Comparison of ENCODE assay signal across 9 mouse cellular contexts in genomic region chr7:44898607-44899006, GRCm38 (mm10). TPM values are rescaled to one million over a fixed set of nuclear protein-coding genes. Genes with fewer than 3 reads are reported as not detected.
DNase-seq lines count a peak whose midpoint lies in the region; ATAC-seq and TF ChIP-seq lines count a peak whose summit lies in the region.
"Had no signal": no experiment of that assay in that cellular context is flagged by ENCODE, and none has a peak within 500 bp of the region (broad histone marks: within the 10 kb centered on the region; RNA-seq: fewer than 3 reads in every experiment).

No protein-coding gene starts in this region.

- H3K27ac ChIP-seq in heart, embryonic 14.5 days (replicated peaks in 1 of 2; ENCODE audit: control insufficient read depth in 1 of 2, insufficient read depth in 1 of 2, low read depth in 2 of 2, low read length in 2 of 2), result no peak overlapping the region
- H3K27ac ChIP-seq in stomach, postnatal 0 days (replicated peaks), result no peak overlapping the region
- H3K27ac ChIP-seq: embryonic facial prominence, embryonic 15.5 days had no signal

- WGBS in heart, embryonic 14.5 days, result 42% methylated on average over 19 of the region's 19 CpGs
- WGBS in stomach, postnatal 0 days, result 33% methylated on average over 19 of the region's 19 CpGs

- peak; percentile 74 for DNase-seq in cerebellum, adult 11-12 months
- peak; percentile 58 for DNase-seq in ovary, postnatal 36 days (ENCODE audit: low spot score)
- no peak for DNase-seq in ovary, postnatal 14 days (ENCODE audit: low spot score)
- peak; percentile 79 for DNase-seq in liver
- DNase-seq in stomach, postnatal 0 days (ENCODE audit: low spot score), result peak; percentile 78
- DNase-seq in spleen, adult 12 weeks (ENCODE audit: low spot score), result no peak

- no peaks in the 10 kb centered on the region for H3K9me3 ChIP-seq in heart, embryonic 14.5 days (ENCODE audit: control insufficient read depth, low read length)
- no peaks in the 10 kb centered on the region for H3K9me3 ChIP-seq in stomach, postnatal 0 days (ENCODE audit: control insufficient read depth, low read length)
- H3K9me3 ChIP-seq: embryonic facial prominence, embryonic 15.5 days had no signal

- no peak overlapping the region for H3K4me3 ChIP-seq in heart, embryonic 14.5 days (ENCODE audit: control insufficient read depth in 1 of 2, insufficient read depth in 1 of 2, low read depth in 1 of 2, low read length in 2 of 2)
- H3K4me3 ChIP-seq in stomach, postnatal 0 days (ENCODE audit: low read depth, low read length), result no peak overlapping the region
- H3K4me3 ChIP-seq: embryonic facial prominence, embryonic 15.5 days had no signal

- peak overlapping the region; percentile 11; the same call in 1 of the 2 replicates for H3K4me2 ChIP-seq in heart, embryonic 14.5 days (ENCODE audit: low read length)
- peak overlapping the region; percentile 29 for H3K4me2 ChIP-seq in stomach, postnatal 0 days (replicated peaks; ENCODE audit: low read depth)
- H3K4me2 ChIP-seq: embryonic facial prominence, embryonic 15.5 days had no signal

- peaks cover 47% of the 10 kb centered on the region for H3K36me3 ChIP-seq in heart, embryonic 14.5 days (ENCODE audit: control insufficient read depth, insufficient read depth, low read length)
- H3K36me3 ChIP-seq in stomach, postnatal 0 days (ENCODE audit: control insufficient read depth, insufficient read depth, low read length), result peaks cover 6% of the 10 kb centered on the region

- H3K4me1 ChIP-seq in heart, embryonic 14.5 days (ENCODE audit: control insufficient read depth in 2 of 2, insufficient read depth in 2 of 2, low read length in 2 of 2), result peaks cover 12 to 30% of the 10 kb centered on the region in 2 experiments
- no peaks in the 10 kb centered on the region; the same call in none of the 2 replicates for H3K4me1 ChIP-seq in stomach, postnatal 0 days (replicated peaks; ENCODE audit: control insufficient read depth, insufficient read depth)

- peak; percentile 64 for TF ChIP-seq CTCF in stomach, postnatal 0 days (IDR thresholded peaks at IDR 0.05; ENCODE audit: low read depth)

- ATAC-seq in cerebellum, adult (ENCODE audit: insufficient number of reproducible peaks, low FRiP score, low TSS enrichment), result no peak
- no peak for ATAC-seq in heart, embryonic 14.5 days (ENCODE audit: insufficient number of reproducible peaks, insufficient read depth, low FRiP score, low read depth)
- peak; percentile 25 for ATAC-seq in stomach, postnatal 0 days (ENCODE audit: low FRiP score, low TSS enrichment)

- no peak for TF ChIP-seq EP300 in stomach, postnatal 0 days (optimal IDR thresholded peaks at IDR 0.05)

- H3K27me3 ChIP-seq in heart, embryonic 14.5 days (ENCODE audit: control insufficient read depth, insufficient read depth, low read length), result no peaks in the 10 kb centered on the region
- no peaks in the 10 kb centered on the region for H3K27me3 ChIP-seq in stomach, postnatal 0 days (ENCODE audit: control insufficient read depth, insufficient read depth, low read length)
- H3K27me3 ChIP-seq: embryonic facial prominence, embryonic 15.5 days had no signal

- no peak overlapping the region for H3K9ac ChIP-seq in heart, embryonic 14.5 days (ENCODE audit: low read length)
- no peak overlapping the region for H3K9ac ChIP-seq in stomach, postnatal 0 days (ENCODE audit: low read length)
- H3K9ac ChIP-seq: embryonic facial prominence, embryonic 15.5 days had no signal

RNA-seq across cellular contexts. Expression of gene Fuz, which starts 2.7 kb away (rescaled TPM):
- polyA plus RNA-seq in heart, embryonic 14.5 days (2014; fragmentation: Nextera tagmentation; extraction: Ambion mirVana), result 11.9 and 14.5 TPM in 2 replicates
- polyA plus RNA-seq in stomach, postnatal 0 days (2015; fragmentation: Nextera tagmentation; extraction: Ambion mirVana), result 13.1 and 15.6 TPM in 2 replicates

RNA-seq across cellular contexts. Expression of gene Med25, which starts 6.1 kb away (rescaled TPM):
- 52.6 and 59.5 TPM in 2 replicates for polyA plus RNA-seq in heart, embryonic 14.5 days (2014; fragmentation: Nextera tagmentation; extraction: Ambion mirVana)
- polyA plus RNA-seq in stomach, postnatal 0 days (2015; fragmentation: Nextera tagmentation; extraction: Ambion mirVana), result 64.4 and 75.3 TPM in 2 replicates

RNA-seq across cellular contexts. Expression of gene Ptov1, which starts 29.0 kb away (rescaled TPM):
- polyA plus RNA-seq in heart, embryonic 14.5 days (2014; fragmentation: Nextera tagmentation; extraction: Ambion mirVana), result 279 and 310 TPM in 2 replicates
- polyA plus RNA-seq in stomach, postnatal 0 days (2015; fragmentation: Nextera tagmentation; extraction: Ambion mirVana), result 159 and 179 TPM in 2 replicates

RNA-seq across cellular contexts. Expression of gene Ap2a1, which starts 30.7 kb away (rescaled TPM):
- 54.0 and 58.8 TPM in 2 replicates for polyA plus RNA-seq in heart, embryonic 14.5 days (2014; fragmentation: Nextera tagmentation; extraction: Ambion mirVana)
- 29.3 and 33.9 TPM in 2 replicates for polyA plus RNA-seq in stomach, postnatal 0 days (2015; fragmentation: Nextera tagmentation; extraction: Ambion mirVana)

RNA-seq across cellular contexts. Expression of gene Pnkp, which starts 41.7 kb away (rescaled TPM):
- 19.4 and 22.7 TPM in 2 replicates for polyA plus RNA-seq in heart, embryonic 14.5 days (2014; fragmentation: Nextera tagmentation; extraction: Ambion mirVana)
- 23.5 and 25.7 TPM in 2 replicates for polyA plus RNA-seq in stomach, postnatal 0 days (2015; fragmentation: Nextera tagmentation; extraction: Ambion mirVana)

Comparison
In these comparisons a context has a peak if more than half of its experiments do, and no peak if none do; other contexts are left out.
1. DNase-seq: peak in cerebellum, adult 11-12 months (single experiment), ovary, postnatal 36 days (single experiment), liver (single experiment) and stomach, postnatal 0 days (single experiment); none in ovary, postnatal 14 days (single experiment) and spleen, adult 12 weeks (single experiment).